Mouse (Mus musculus) embryo, embryonic 10 days (tissue): ENCODE results near the gene Elavl1.
"Not testable (repeated sequence)": the region's sequence is repeated elsewhere in the genome, so short reads cannot be mapped to it uniquely, and the experiment has no call there.

ENCODE experiments used
- DNase-seq: peaks from one replicate; pipeline ENCODE4 v3.0.0-alpha.2; 2015; ENCODE audit warnings: low spot score

The Elavl1 gene

GRCm38 (mm10) chr8:4324983-4325750, at the start of gene Elavl1, which contains the start of gene Ccl25:
TSS of gene Elavl1 (minus strand) at chr8:4325413.
TSS of gene Ccl25 (plus strand) at chr8:4325210.
- peak; percentile 99 for DNase-seq

GRCm38 (mm10) chr8:4372657-4373056, 47.4 kb upstream of the Elavl1 start:
- peak; percentile 6 for DNase-seq

- peak; percentile 69 for DNase-seq
These were observed 44.9 kb upstream of the Elavl1 start for GRCm38 (mm10) chr8:4370078-4370477.

- DNase-seq: no peak
These were observed 43.3 kb upstream of the Elavl1 start for GRCm38 (mm10) chr8:4368470-4368869.

DNA sequence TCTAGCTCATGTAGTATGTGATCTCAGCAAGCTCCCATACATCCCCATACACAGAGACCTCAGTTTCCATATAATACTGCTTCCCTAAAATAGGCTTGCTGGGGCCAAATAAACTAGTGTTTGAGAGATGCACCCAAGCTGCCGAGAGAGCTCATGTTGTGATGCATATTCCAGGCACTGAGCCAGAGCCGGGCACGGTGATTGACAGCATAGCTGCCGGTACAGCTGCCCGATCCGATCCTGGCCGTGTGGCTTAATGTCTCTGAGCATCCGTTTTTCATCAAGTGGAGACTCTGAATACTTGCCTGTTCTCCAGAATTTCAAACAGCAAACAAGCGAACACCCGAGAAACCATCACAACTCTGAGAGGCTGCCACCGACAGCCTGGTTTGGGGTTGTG, 42.6 kb upstream of the Elavl1 start:
- DNase-seq: no peak

DNA sequence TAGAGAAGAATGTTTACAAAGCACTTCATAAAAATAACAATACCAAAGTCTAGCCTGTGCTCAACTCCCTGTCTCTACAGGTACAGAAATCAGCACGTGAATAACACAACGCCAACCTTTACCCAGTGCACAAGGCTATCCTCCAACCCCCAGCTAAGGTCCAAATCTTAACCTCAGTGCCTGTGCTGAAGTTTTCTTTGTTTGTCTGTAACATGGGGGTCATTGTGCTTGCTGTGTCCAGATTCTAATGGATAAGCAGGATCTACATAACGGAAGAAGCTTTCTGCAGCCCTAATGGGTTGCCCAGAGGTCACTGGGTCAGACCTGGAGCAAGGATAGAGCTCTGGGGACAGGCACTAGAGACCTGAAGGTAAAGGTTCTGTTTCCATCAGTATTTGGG, 41.0 kb upstream of the Elavl1 start:
- no peak for DNase-seq

- no peak for DNase-seq
These were observed 35.7 kb upstream of the Elavl1 start for GRCm38 (mm10) chr8:4360922-4361321.

GRCm38 (mm10) chr8:4359362-4359761, 34.1 kb upstream of the Elavl1 start:
- DNase-seq: no peak

GRCm38 (mm10) chr8:4355455-4355854, 30.2 kb upstream of the Elavl1 start:
- no peak for DNase-seq

- no peak for DNase-seq
These were observed 29.3 kb upstream of the Elavl1 start for GRCm38 (mm10) chr8:4354516-4354915.

DNA sequence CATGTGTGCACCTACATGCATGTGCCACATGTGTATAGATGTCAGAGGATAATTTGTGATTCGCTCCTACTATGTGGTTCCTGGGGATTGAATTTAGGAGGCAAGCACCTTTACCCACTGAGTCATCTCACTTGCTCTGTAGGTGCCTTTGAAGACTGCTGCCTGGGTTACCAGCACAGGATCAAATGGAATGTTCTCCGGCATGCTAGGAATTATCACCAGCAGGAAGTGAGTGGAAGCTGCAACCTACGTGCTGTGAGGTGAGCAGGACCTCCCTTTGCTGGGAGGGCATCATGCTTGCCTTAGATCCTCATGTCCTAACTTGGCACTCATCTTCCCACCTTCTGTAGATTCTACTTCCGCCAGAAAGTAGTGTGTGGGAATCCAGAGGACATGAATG, 28.5 kb upstream of the Elavl1 start:
- DNase-seq: no peak

DNA sequence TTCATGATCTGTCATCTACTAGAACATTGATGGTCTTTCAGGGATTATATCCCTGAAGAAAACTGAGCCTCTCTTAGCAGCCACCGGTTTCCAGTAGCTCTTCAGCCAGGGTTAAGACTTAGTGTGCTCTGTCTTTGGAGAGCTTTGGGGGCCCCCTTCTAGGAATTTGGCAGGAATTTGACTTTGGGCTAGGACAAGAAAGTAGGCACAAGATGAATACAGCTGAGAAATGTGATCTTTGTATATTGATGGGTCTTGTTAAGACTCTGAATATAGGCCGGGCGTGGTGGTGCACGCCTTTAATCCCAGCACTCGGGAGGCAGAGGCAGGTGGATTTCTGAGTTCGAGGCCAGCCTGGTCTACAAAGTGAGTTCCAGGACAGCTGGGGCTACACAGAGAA, 27.3 kb upstream of the Elavl1 start:
- DNase-seq: not testable (repeated sequence)

DNA sequence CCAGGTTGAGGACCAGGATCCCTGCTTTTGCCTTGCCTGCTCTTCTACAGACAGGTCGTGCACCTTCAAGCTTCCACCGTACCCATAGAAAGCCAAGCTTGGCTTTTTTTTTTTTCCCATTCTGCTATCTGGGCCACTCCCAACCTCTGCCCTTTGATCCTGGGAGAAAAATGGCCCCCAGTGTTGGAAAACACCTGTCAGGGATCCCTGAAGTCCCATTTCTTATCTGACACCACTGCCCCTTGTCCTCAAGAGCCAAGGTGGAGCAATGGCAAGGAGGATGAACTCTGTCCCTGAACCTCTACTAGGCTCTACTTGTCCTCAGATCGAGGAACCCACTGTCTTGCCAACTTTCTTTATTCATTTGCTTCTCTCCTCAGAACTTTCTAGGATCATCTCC, 25.4 kb upstream of the Elavl1 start:
- no peak for DNase-seq

GRCm38 (mm10) chr8:4349335-4349734, 24.1 kb upstream of the Elavl1 start:
- no peak for DNase-seq

DNA sequence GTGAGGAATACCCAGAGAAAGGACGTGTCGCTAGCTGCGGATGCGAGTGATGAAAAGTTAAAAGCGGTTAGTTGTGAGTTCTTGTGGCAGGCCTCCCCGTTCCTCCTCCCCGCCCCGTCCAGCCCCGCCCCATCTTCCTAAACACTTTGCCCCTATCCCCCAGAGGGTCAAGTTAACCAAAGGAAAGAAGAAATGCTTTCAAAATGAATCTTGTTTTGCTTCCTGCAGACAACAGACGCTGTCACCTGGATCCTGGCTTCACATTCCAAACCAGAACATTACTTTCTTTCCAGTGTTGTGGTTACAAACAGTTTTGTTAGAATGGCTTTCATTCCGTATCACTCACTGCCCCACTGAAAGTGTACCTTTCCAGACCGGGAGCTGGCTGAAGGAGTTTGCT, 23.1 kb upstream of the Elavl1 start:
- DNase-seq: no peak

DNA sequence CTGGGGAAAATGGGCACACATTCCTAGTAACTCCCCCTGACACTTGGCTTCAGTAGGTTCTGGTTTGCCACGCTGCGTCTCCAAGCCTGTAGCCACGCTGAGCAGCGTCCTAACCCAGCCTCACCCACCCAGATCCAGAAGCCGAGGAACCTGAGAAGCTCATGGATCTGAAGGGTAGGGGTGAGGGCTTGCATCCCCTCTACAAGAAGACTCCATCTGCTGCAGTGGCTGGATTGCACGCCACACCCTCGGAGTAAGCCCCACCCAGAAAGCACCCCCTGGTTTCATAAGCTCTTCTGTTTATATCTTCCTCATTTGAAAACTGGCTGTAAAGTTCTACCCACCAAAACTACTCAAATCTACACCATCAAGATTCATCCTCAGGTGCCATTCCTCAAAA, 22.4 kb upstream of the Elavl1 start:
- no peak for DNase-seq

DNA sequence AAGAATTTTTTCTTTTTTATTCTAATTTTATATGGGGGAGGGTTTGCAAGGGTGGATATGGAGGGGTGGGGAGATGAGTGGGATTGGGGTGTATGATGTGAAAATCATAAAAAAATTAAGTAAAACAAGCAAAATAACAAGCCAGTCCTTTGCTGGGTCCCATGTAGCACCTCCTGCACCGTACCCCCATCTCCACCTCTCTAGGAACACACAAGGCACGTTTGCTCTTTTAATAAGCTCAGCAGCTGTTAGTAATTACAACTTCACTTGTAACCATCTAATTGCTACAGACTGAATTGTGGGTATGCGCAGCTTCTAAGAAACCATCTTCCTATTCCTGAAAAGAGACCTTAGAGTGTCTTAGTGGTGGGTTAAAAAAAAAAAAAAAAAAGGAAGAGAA, 15.0 kb upstream of the Elavl1 start:
- no peak for DNase-seq

DNA sequence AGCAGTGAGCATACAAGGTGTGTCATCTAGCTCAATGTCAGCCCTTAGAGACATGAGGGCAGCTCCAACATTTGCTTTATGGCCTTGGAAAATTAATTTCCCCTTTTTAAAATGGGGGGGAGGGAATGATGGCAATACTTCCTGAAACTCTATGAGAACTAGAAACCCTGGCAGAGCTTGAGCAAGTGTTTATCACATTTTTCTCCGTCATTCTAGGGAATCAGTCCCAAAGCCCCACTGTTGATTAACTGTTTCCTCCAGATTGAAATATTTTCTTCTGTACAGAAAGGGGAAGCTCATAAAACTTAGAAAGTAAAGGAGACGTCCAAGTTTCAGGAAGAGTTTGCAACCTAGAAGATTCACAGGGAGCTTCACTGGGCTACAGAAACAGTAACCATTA, 10.5 kb upstream of the Elavl1 start:
- no peak for DNase-seq

GRCm38 (mm10) chr8:4333966-4334365, 8.8 kb upstream of the Elavl1 start:
- no peak for DNase-seq

GRCm38 (mm10) chr8:4329000-4329399, 3.8 kb upstream of the Elavl1 start:
- no peak for DNase-seq

- no peak for DNase-seq
These were observed 481 bp upstream of the Elavl1 start for GRCm38 (mm10) chr8:4325751-4326036.

- DNase-seq: no peak
These were observed 688 bp downstream of the Elavl1 start for GRCm38 (mm10) chr8:4324525-4324924.

- DNase-seq: no peak
These were observed 1.3 kb downstream of the Elavl1 start for GRCm38 (mm10) chr8:4323917-4324316.

- peak; percentile 89 for DNase-seq
These were observed 2.7 kb downstream of the Elavl1 start for GRCm38 (mm10) chr8:4322470-4322869.
